Mouse (Mus musculus) myocyte (in vitro differentiated cells): ENCODE measurements around the gene Pdap1.
"Not testable (repeated sequence)": the region's sequence is repeated elsewhere in the genome, so short reads cannot be mapped to it uniquely, and the experiment has no call there.

Source experiments
- CEBPB ChIP-seq: IDR thresholded peaks from 2 replicates; pipeline ENCODE4 v1.6.1; 2011; ENCODE audit warnings: mild to moderate bottlenecking, moderate library complexity; ENCODE audit not compliant: poor library complexity, insufficient read depth, severe bottlenecking
- MAX ChIP-seq: IDR thresholded peaks from one replicate; pipeline ENCODE4 v1.6.1; 2011; ENCODE audit warnings: low read depth, mild to moderate bottlenecking, control low read depth
- POLR2A ChIP-seq: IDR thresholded peaks from one replicate; pipeline ENCODE4 v1.6.1; 2011; ENCODE audit warnings: low read depth, mild to moderate bottlenecking, control low read depth, moderate library complexity; ENCODE audit not compliant: insufficient read length
- REST ChIP-seq: IDR thresholded peaks from one replicate; pipeline ENCODE4 v1.6.1; 2011; ENCODE audit warnings: mild to moderate bottlenecking, control low read depth, moderate library complexity; ENCODE audit not compliant: insufficient read depth, insufficient read length
- SRF ChIP-seq: IDR thresholded peaks from one replicate; pipeline ENCODE4 v1.6.1; 2011; ENCODE audit warnings: low read depth; ENCODE audit not compliant: control insufficient read depth, insufficient read length

DNA sequence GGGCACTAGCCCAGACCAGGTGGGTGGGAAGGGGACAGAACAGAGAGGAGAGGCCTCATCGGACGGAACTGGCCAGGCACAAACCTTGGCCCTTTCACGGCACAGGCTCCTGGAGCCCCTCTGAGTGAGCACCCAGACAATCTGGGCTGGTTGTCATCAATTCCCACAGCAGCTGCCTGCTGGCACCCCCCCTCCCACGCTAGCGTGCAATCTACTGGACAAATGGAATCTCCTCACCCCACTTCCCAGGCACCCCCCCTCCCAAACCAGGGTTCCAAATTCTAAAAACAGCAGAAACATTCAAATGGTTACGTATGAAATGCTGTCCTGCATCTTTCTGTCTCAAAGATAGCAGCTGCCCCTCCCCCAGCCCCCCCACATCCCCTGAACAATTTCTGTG, 10.3 kb downstream of the Pdap1 start:
- TF ChIP-seq POLR2A, CEBPB, SRF, REST, MAX: not testable (repeated sequence)
